Mouse (Mus musculus) liver, adult 2 months (tissue): ENCODE results near the gene Wfdc1. TPM values are rescaled to one million over a fixed set of nuclear protein-coding genes. Genes with fewer than 3 reads are reported as not detected.

Experiments used
- DNase-seq: peaks from one replicate; pipeline ENCODE4 v3.0.0-alpha.2; 2011; ENCODE audit warnings: low read depth, low spot score; ENCODE audit errors: extremely low read depth
- H3K27ac ChIP-seq: fragments of 200-500 bp; replicated peaks from 2 replicates; pipeline ENCODE4 v1.5.1; 2012; ENCODE audit warnings: low read depth, mild to moderate bottlenecking, control low read depth, inconsistent platforms, low read length; ENCODE audit not compliant: insufficient read depth
- H3K27me3 ChIP-seq: fragments of 200-500 bp; 2 replicates; pipeline ENCODE4 v1.6.1; 2012; ENCODE audit warnings: mild to moderate bottlenecking, moderate library complexity, low read length, inconsistent platforms; ENCODE audit not compliant: control insufficient read depth, insufficient read depth
- H3K36me3 ChIP-seq: fragments of 200-500 bp; 2 replicates; pipeline ENCODE4 v1.6.1; 2012; ENCODE audit warnings: low read length, inconsistent platforms; ENCODE audit not compliant: control insufficient read depth, insufficient read depth
- H3K4me1 ChIP-seq: fragments of 200-500 bp; 2 replicates; pipeline ENCODE4 v1.6.1; 2011; ENCODE audit warnings: low read length; ENCODE audit not compliant: control insufficient read depth, insufficient read depth
- H3K4me3 ChIP-seq: fragments of 200-500 bp; 2 replicates; pipeline ENCODE4 v1.5.1; 2011; ENCODE audit warnings: low read depth, mild to moderate bottlenecking, control low read depth, low read length, moderate library complexity; ENCODE audit not compliant: insufficient read depth
- H3K79me2 ChIP-seq: fragments of 200-500 bp; 2 replicates; pipeline ENCODE4 v1.6.1; 2012; ENCODE audit warnings: inconsistent platforms, mild to moderate bottlenecking, low read length, moderate library complexity; ENCODE audit not compliant: control insufficient read depth, insufficient read depth
- H3K9ac ChIP-seq: fragments of 200-500 bp; 2 replicates; pipeline ENCODE4 v1.6.1; 2012; ENCODE audit warnings: low read depth, mild to moderate bottlenecking, control low read depth, inconsistent platforms, low read length
- CTCF ChIP-seq: fragments of 200-500 bp; IDR thresholded peaks from 2 replicates; pipeline ENCODE4 v1.5.1; 2011; ENCODE audit warnings: low read depth, low read length, control low read depth
- POLR2A ChIP-seq: fragments of 200-500 bp; IDR thresholded peaks from 2 replicates; pipeline ENCODE4 v1.6.1; 2011; ENCODE audit warnings: low read length, control low read depth; ENCODE audit not compliant: insufficient read depth; ENCODE audit errors: extremely low read depth
- WGBS: fragments of 180-500 bp; shearing (Covaris S2); methylation state at CpG from one replicate; pipeline ENCODE4 v1.1.7; 2018; 5-methylcytosine and 5-hydroxymethylcytosine counted together
- polyA plus RNA-seq: library from polyadenylated mRNA; depleted of rRNA; stranded (reverse); fragments of >200 nt; gene quantifications from 2 replicates; pipeline ENCODE4 v1.2.3, GENCODE M21; 2012
- total RNA-seq: library from RNA; depleted of rRNA; stranded (reverse); fragments of >200 nt; gene quantifications from 2 replicates; pipeline ENCODE4 v1.2.3, GENCODE M21; 2014

Gene Wfdc1
- total and polyA plus RNA-seq, 2 experiments, result 6.6 to 11.8 TPM

GRCm38 (mm10) chr8:119708878-119709702 is 42.9 kb downstream of the Wfdc1 start:
- Histone ChIP-seq H3K27me3 (no peaks in the 10 kb centered on the region), H3K36me3 (no peaks in the 10 kb centered on the region), H3K9ac (no peak overlapping the region), H3K4me3 (no peak overlapping the region), H3K4me1 (no peaks in the 10 kb centered on the region), H3K27ac (no peak overlapping the region), H3K79me2 (no peaks in the 10 kb centered on the region)
- WGBS, result 83% methylated on average over 14 of the region's 14 CpGs
- no peak for DNase-seq
- TF ChIP-seq CTCF (no peak), POLR2A (no peak)

GRCm38 (mm10) chr8:119709703-119710093 is 43.5 kb downstream of the Wfdc1 start:
- Histone ChIP-seq H3K27me3 (no peaks in the 10 kb centered on the region), H3K9ac (no peak overlapping the region), H3K4me3 (no peak overlapping the region), H3K79me2 (no peaks in the 10 kb centered on the region), H3K36me3 (no peaks in the 10 kb centered on the region), H3K27ac (no peak overlapping the region), H3K4me1 (no peaks in the 10 kb centered on the region; the same call in 1 of the 2 replicates)
- TF ChIP-seq CTCF, result no peak
- TF ChIP-seq POLR2A, result no peak
- DNase-seq, result peak; percentile 16
- 51% methylated on average over 11 of the region's 11 CpGs for WGBS

GRCm38 (mm10) chr8:119712226-119712625 is 46.1 kb downstream of the Wfdc1 start:
- H3K4me3 ChIP-seq, result no peak overlapping the region
- WGBS, result 77% methylated on average over 6 of the region's 6 CpGs
- H3K27me3 ChIP-seq, result no peaks in the 10 kb centered on the region
- no peak overlapping the region for H3K27ac ChIP-seq
- no peaks in the 10 kb centered on the region for H3K36me3 ChIP-seq
- no peaks in the 10 kb centered on the region for H3K79me2 ChIP-seq
- TF ChIP-seq CTCF (no peak), POLR2A (no peak)
- peaks cover 4% of the 10 kb centered on the region; the same call in 1 of the 2 replicates for H3K4me1 ChIP-seq
- no peak for DNase-seq
- no peak overlapping the region for H3K9ac ChIP-seq

GRCm38 (mm10) chr8:119713421-119713820 is 47.3 kb downstream of the Wfdc1 start:
- no peaks in the 10 kb centered on the region for H3K27me3 ChIP-seq
- 88% methylated on average over 5 of the region's 5 CpGs for WGBS
- no peak overlapping the region for H3K4me3 ChIP-seq
- no peak for DNase-seq
- TF ChIP-seq CTCF (no peak), POLR2A (no peak)
- no peaks in the 10 kb centered on the region for H3K36me3 ChIP-seq
- H3K27ac ChIP-seq, result no peak overlapping the region
- no peaks in the 10 kb centered on the region for H3K79me2 ChIP-seq
- H3K4me1 ChIP-seq, result peaks cover 4% of the 10 kb centered on the region; the same call in 1 of the 2 replicates
- no peak overlapping the region for H3K9ac ChIP-seq

- DNase-seq, result peak; percentile 70
- H3K79me2 ChIP-seq, result no peaks in the 10 kb centered on the region
- no peaks in the 10 kb centered on the region for H3K36me3 ChIP-seq
- no peaks in the 10 kb centered on the region for H3K27me3 ChIP-seq
- H3K27ac ChIP-seq, result peak overlapping the region; percentile 82
- peak overlapping the region; percentile 26; the same call in 1 of the 2 replicates for H3K9ac ChIP-seq
- peaks cover 4% of the 10 kb centered on the region; the same call in 1 of the 2 replicates for H3K4me1 ChIP-seq
- no peak for TF ChIP-seq POLR2A
- H3K4me3 ChIP-seq, result no peak overlapping the region
- WGBS, result 13% methylated on average over 12 of the region's 12 CpGs
These were observed 49.1 kb downstream of the Wfdc1 start for GRCm38 (mm10) chr8:119715221-119715620.

GRCm38 (mm10) chr8:119716730-119717299 is 50.6 kb downstream of the Wfdc1 start:
- H3K27ac ChIP-seq, result no peak overlapping the region
- H3K27me3 ChIP-seq, result no peaks in the 10 kb centered on the region
- no peaks in the 10 kb centered on the region for H3K79me2 ChIP-seq
- peaks cover 4% of the 10 kb centered on the region; the same call in 1 of the 2 replicates for H3K4me1 ChIP-seq
- H3K4me3 ChIP-seq, result no peak overlapping the region
- H3K9ac ChIP-seq, result no peak overlapping the region
- no peak for TF ChIP-seq CTCF
- no peak for TF ChIP-seq POLR2A
- no peaks in the 10 kb centered on the region for H3K36me3 ChIP-seq
- no peak for DNase-seq
